Mouse (Mus musculus) cerebral cortex, adult 2 months (tissue): ENCODE data around the gene Krtap15.

Experiments
- WGBS: fragments of 180-500 bp; shearing (Covaris S2); methylation state at CpG from one replicate; pipeline ENCODE4 v1.1.7; 2018; 5-methylcytosine and 5-hydroxymethylcytosine counted together

Krtap15 gene

DNA sequence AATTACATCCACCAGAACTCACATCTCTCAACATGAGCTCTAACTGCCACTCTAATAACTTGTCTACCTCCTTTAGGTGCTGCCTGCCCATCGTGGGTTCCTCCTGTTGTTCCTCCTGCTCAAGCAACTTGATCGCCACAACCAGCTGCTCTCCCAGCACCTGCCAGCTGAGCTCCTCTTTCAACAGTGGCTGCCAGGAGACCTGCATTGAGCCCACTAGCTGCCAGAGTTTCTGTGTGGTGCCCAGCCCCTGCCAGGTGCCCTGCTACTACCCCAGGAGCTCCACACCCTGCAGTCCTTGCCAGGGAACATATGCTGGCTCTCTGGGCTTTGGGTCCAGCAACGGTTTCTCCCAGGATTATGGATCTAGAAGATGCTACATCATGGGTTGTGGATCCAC lies at the start of gene Krtap15:
TSS of gene Krtap15 (plus strand) at position 150 of the 400 bp plus-strand sequence.
- 82% methylated on average over 3 of the region's 3 CpGs for WGBS

DNA sequence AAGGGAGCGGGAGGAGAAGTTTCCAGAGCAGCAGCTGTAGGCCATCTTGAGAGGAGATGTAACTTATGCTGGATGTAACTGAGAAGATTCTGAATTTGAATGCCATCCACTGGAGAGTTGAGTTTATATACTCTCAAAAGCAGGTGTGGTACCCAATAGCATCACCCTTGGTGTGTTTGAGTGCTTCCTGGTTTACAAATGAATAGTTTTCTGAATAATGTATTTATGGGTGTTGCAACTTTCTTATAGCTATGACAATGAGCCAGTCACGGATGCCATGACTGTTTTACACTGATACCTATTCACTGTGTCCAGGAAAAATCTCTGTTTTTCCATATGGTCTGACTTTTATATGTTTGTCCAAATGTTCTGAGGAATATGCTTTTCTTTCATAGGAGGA lies 45.9 kb upstream of the Krtap15 start, which contains the start of gene 2310057N15Rik:
TSS of gene 2310057N15Rik (minus strand) at position 101 of the 400 bp plus-strand sequence.
- WGBS = 89% methylated on average over 2 of the region's 2 CpGs

DNA sequence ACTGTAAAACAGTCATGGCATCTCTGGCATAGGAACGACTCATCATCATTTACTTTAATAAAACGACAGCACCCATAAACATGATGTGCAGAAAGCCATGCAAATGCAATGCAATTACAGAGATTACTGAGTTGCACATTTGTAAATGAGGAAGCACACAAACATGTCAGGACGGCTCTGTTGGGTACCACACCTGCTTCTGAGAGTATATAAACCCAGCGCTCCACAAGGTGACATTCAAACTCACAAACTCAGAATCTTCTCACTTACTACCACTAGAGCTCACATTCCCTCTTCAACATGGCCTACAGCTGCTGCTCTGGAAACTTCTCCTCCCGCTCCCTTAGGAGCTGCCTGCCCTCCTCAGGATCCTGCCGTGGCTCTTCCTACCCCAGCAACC lies 42.4 kb upstream of the Krtap15 start, which contains the start of gene Gm5965:
TSS of gene Gm5965 (plus strand) at position 301 of the 400 bp plus-strand sequence.
- WGBS = 91% methylated on average over 6 of the region's 6 CpGs

DNA sequence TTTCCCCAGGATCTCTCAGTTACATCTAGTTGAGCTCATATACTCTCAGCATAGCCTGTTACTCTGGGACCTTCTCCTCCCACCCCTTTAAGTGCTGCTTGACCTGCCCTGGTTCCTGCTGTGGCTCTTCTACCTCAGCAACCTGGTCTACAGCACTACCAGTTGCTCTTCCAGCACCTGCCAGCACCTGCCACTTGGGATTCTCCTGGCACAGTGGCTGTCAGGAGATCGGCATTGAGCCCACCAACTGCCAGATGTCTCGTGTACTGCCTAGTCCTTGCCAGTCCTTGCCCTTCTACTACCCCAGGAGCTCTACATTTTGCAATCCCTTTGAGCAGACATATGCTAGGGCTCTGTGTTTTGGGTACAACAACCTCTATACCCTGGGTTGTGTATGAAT lies 33.2 kb upstream of the Krtap15 start:
- 89% methylated on average over 2 of the region's 2 CpGs for WGBS

DNA sequence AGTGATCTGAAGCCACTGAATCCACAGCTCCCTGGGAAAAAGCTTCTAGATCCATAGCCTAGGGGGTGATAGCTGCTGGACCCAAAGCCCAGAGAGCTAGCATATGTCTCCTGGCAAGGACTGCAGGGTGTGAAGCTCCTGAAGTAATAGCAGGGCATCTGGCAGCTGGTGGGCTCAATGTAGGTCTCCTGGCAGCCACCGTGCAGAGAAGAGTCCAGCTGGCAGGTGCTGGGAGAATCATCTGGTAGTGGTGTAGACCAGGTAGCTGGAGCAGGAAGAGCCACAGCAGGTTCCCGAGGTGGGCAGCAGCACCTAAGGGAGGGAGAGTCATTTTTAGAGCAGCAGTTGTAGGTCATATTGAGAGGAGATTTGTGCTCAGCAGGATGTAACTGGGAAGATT lies 8.2 kb upstream of the Krtap15 start, which contains the start of gene Gm20741:
TSS of gene Gm20741 (minus strand) at position 394 of the 400 bp plus-strand sequence.
- 69% methylated on average over 2 of the region's 2 CpGs for WGBS

DNA sequence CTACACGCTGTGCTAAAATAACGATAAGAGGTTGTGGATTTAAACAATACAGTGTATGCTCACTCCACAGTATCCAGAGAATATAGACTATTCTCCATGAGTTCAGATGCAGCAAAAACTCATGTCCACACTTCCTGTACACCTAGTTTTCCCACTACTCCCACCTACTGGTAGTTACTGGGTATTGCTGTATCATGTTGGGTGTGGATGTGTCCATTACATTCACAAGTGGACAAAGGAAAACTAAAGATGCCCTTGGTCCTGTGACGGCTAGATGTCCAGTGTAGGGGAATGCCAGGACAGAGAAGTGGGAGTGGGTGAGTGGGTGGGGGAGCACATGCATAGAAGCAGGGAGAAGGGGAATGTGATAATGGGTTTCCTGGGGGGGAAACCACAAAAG lies 3.7 kb downstream of the Krtap15 start:
- WGBS = 84% methylated on average over 3 of the region's 3 CpGs

DNA sequence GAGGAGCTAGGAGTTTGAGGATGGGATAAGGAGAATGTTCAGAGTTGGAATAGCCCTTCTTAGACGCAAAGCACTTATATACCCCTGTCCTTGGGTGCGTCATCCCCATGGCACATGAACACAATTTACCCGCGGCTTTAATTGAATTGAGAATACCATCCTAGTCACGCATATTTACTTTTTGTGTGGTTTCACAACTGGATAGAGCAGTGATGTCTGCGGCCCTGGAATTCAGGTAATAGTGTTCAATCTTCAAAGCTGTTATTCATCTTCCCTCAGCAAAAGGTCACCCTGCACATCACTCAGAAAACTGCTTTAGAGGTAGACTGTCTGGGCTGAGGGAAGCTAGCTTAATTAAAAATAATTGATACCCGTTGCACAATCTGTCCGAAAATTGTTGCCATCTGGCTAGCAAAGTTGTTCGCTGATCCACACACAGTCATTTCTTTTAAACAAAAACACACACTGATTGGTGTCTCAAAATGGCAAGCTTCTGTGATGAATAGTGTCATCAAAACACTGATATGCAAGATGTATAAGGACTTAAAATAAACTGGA lies 6.2 kb downstream of the Krtap15 start, which contains the start of gene Krtap14:
TSS of gene Krtap14 (minus strand) at position 51 of the 558 bp plus-strand sequence.
- 78% methylated on average over 9 of the region's 9 CpGs for WGBS

DNA sequence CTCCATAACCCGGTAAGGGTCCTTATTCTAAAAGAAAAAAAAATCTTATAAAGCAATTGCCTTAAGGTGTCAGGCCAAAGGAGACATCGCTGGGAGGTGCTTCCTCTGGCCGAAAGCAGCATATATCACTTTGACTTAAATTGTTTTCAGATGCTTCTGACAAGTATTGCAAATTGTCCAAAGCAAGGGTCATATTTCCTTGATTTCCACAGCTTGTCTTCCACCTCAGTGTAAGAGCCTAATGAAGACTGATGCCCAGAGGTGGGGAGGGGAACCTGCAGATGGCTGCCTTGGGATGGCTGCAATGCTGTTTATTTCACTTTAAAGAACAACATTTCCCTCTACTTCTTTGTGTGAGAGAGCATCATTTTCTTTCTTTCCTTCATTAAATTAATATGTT lies 7.0 kb downstream of the Krtap15 start:
- WGBS = 86% methylated on average over 3 of the region's 3 CpGs

DNA sequence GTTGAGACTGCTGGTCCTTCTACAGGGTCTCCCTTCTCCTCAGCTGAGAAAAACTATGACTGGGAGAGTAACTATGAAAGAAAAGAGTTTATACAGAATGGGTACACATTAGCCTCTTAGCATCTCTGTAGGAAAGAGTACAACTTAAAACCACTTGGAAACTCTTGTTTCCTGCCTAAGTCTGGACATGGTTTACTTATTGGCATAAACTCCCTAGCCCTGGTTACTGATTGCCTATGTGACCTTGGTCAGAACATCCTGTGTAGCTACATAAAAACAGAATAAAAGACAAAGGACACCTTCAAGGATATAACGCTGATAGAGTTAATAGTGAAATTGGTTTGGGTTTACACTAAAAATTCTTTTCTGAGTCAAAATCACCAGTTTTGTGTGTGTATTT lies 27.3 kb downstream of the Krtap15 start:
- WGBS = 98% methylated on average over 1 of the region's 1 CpGs

DNA sequence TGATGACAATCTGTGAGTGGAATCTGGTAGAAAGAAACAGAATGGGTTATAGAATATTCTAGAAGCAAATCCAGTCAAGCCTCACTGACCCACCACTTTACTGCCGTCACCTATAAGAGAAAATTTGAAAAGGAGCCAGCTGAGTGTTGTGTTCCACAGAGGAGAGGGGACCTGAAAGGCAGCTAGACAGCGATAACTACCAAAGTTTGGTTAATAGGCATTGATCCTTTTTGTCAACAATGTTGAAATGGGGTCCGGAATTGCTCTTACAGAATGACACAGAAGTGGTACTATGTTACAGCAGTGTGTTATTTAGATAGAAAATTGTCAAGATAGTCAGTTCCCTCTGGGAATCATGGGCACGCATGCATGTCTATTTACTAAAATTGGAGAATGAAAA lies 28.5 kb downstream of the Krtap15 start:
- WGBS = 88% methylated on average over 4 of the region's 4 CpGs

DNA sequence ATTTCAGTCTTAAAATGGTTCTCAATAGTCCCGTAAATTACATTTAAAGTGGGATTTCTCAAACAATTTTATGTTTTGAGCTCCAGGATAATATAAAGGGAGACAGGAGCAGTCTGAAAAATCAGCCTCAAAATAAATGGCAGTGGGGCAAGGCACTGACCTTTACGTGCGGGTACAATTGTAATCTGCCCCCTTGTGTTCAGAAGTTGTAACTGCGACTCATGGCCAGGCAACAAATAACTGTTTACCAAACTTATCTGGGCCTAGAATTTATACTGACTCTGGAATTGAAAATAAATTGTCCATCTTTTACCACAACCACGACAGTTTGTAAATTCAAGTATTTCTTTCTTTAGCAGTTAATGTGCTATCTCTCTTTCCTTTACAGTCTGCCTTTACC lies 31.4 kb downstream of the Krtap15 start:
- 24% methylated on average over 5 of the region's 5 CpGs for WGBS

DNA sequence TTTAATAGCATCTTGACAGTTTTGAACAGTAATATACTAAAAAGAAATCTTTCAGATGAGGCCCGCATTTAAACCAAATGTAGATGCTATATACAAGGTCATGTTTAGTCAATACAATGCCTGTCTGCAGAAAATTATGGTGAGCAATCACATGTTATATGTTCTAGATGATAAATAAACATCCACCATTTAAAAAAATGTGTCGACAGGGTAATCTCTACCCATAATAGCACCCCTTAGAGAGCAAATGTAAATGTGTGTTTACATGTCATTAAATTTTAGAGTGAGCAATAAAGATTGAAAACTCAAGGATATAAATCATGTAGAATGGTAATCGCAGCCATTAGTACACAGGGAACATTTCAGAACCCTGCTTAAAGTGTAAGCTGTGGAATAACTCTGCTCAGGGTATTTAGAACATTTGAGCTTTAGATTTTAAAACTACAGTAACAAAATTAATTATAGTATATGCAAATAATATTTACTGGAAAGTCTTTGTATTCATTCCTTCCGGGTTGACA lies 44.9 kb downstream of the Krtap15 start:
- 92% methylated on average over 4 of the region's 4 CpGs for WGBS

DNA sequence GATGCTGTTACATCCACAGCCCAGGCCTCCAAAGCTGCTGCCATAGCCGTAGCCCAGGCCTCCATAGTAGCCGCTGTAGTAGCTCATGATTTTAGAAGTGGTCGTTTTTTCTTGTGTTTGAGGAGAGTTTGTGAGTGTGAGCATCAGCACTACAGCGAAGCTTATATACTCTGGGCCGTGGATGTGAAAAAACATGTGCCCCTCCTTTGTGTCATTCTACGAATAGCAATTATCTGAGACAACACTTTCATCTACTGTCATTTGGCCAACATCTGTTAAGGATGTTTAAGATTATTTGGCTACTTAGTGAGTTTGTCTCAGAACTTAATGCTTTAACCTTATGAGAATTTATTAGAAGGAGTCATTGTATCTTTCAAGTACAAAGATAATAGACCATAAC lies 49.3 kb downstream of the Krtap15 start, which contains the start of gene Krtap19-1:
TSS of gene Krtap19-1 (minus strand) at position 101 of the 400 bp plus-strand sequence.
- WGBS = 88% methylated on average over 6 of the region's 6 CpGs

DNA sequence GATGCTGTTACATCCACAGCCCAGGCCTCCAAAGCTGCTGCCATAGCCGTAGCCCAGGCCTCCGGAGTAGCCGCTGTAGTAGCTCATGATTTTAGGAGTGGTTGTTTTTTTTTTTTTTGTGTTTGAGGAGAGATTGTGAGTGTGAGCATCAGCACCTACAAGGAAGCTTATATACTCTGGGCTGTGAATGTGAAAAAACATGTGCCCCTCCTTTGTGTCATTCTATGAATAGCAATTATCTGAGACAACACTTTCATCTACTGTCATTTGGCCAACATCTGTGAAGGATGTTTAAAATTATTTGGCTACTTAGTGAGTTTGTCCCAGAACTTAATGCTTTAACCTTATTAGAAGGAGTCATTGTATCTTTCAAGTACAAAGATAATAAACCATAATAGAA lies 54.2 kb downstream of the Krtap15 start, which contains the start of gene Krtap19-2:
TSS of gene Krtap19-2 (minus strand) at position 101 of the 400 bp plus-strand sequence.
- 96% methylated on average over 3 of the region's 3 CpGs for WGBS

DNA sequence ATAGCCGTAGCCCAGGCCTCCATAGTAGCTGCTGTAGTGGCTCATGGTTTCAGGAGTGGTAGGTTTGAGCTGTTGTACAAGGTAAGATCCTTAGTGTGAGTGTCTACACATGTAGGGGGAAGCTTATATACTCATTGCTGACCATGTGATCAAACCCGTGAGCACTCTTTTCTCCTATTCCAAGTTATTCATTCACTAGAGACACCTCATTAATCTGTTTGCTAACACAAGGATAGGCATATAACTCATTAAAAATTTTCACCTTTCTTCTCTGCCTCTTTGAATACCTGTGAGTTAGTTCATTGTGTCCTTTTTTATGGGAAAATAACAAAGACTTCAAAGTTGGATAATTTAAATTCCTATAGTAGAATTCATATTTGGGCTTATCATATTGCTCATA lies 57.9 kb downstream of the Krtap15 start, which contains the start of gene Krtap19-3:
TSS of gene Krtap19-3 (minus strand) at position 101 of the 400 bp plus-strand sequence.
- WGBS = 89% methylated on average over 2 of the region's 2 CpGs
